Mouse (Mus musculus) cerebellum, adult 2 months (tissue): Measurements from ENCODE around the gene Dnajb4. TPM values are rescaled to one million over a fixed set of nuclear protein-coding genes. Genes with fewer than 3 reads are reported as not detected.
"Not testable (repeated sequence)": the region's sequence is repeated elsewhere in the genome, so short reads cannot be mapped to it uniquely, and the experiment has no call there.

Source experiments
- DNase-seq, 2 experiments: peaks; one replicate each; pipeline ENCODE4 v3.0.0; 2021
- H3K27ac ChIP-seq: fragments of 200-500 bp; 2 replicates; pipeline ENCODE4 v1.5.1; 2012; ENCODE audit warnings: low read length, control low read depth, inconsistent platforms; ENCODE audit not compliant: insufficient read depth
- H3K27me3 ChIP-seq: fragments of 200-500 bp; 2 replicates; pipeline ENCODE4 v1.6.1; 2012; ENCODE audit warnings: inconsistent platforms, mild to moderate bottlenecking, low read length, moderate library complexity; ENCODE audit not compliant: control insufficient read depth, insufficient read depth
- H3K4me1 ChIP-seq: fragments of 200-500 bp; 2 replicates; pipeline ENCODE4 v1.6.1; 2011; ENCODE audit warnings: low read length; ENCODE audit not compliant: control insufficient read depth, insufficient read depth
- H3K4me3 ChIP-seq: fragments of 200-500 bp; replicated peaks from 2 replicates; pipeline ENCODE3; 2011; ENCODE audit warnings: mild to moderate bottlenecking, low read depth, low read length, control low read depth; ENCODE audit not compliant: insufficient read depth
- CTCF ChIP-seq: fragments of 200-500 bp; IDR thresholded peaks from 2 replicates; pipeline ENCODE4 v1.5.1; 2011; ENCODE audit warnings: low read depth, mild to moderate bottlenecking, control low read depth, low read length, moderate library complexity, borderline replicate concordance; ENCODE audit not compliant: insufficient read depth
- POLR2A ChIP-seq: fragments of 200-500 bp; IDR thresholded peaks from 2 replicates; pipeline ENCODE4 v1.6.1; 2011; ENCODE audit warnings: low read length, control low read depth, borderline replicate concordance; ENCODE audit not compliant: insufficient read depth
- WGBS: fragments of 180-500 bp; shearing (Covaris S2); methylation state at CpG from one replicate; pipeline ENCODE4 v1.1.7; 2018; 5-methylcytosine and 5-hydroxymethylcytosine counted together
- polyA plus RNA-seq: library from polyadenylated mRNA; depleted of rRNA; stranded (reverse); fragments of >200 nt; gene quantifications from 2 replicates; pipeline ENCODE4 v1.2.3, GENCODE M21; 2012

Dnajb4 gene
- polyA plus RNA-seq, 1 experiment, result 49.1 TPM

DNA sequence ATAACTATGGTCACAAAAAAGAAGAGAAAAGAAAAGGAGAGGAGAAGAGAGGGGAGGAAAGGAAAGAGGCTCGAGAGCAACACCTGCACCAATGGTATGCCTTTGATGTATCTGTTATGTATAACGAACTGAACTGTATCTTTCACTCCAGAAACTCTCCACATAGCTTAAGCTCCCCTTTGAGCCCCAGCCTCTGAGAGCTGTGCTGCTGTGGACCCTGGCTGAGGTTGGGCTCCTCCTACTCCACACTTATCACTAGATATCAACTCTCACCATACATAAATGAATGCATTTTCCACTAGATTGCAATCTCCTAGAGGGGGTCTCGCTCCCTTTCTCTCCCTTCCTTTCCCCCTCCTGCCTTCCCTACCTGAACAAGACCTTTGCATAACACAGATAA lies 6.1 kb downstream of the Dnajb4 start:
- Histone ChIP-seq H3K27ac (no peak overlapping the region), H3K4me3 (no peak overlapping the region), H3K27me3 (no peaks in the 10 kb centered on the region), H3K4me1 (no peaks in the 10 kb centered on the region)
- DNase-seq, result no peak
- 78% methylated on average over 3 of the region's 3 CpGs for WGBS
- TF ChIP-seq CTCF (no peak), POLR2A (no peak)

GRCm38 (mm10) chr3:152203411-152203810 lies 6.7 kb downstream of the Dnajb4 start:
- DNase-seq, result no peak
- Histone ChIP-seq H3K4me3 (no peak overlapping the region), H3K27ac (no peak overlapping the region), H3K27me3 (no peaks in the 10 kb centered on the region), H3K4me1 (no peaks in the 10 kb centered on the region)
- TF ChIP-seq POLR2A (no peak), CTCF (no peak)
- 90% methylated on average over 6 of the region's 6 CpGs for WGBS

DNA sequence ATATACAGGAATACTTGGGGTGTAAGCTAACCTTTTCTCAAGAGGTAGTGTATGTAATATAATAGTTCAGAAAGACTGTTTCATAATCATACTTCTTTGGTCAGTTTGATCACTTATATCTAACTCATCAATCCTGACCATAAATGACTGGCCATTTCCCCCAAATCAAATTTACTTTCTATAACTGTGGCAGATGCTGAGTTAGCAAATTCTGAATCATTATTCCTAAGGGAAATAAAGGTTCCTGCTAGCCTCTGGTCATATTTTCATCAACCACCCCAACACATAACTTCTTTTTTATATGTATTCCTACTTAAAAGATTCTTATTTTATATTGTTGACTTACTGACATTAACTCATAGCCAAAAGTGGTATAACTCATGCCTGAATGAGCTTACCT lies 7.2 kb downstream of the Dnajb4 start:
- no peaks in the 10 kb centered on the region for H3K27me3 ChIP-seq
- TF ChIP-seq POLR2A (no peak), CTCF (no peak)

DNA sequence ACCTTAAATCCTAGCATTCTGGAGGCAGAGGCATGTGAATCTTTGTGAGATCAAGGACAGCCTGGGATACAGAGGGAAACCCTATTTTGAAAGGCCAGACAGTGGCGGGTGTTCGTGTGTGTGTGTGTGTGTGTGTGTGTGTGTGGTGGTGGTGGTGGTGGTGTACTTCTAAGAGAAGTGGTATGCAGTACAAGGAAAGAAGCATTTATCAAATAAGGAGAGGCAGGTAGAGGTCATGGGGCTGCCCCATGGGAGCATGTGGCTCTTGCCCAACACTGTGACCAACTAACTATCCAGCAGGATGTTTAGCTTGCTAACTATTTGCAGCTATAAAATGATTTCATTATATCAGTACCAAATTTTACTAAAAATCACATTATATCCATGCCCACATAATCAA lies 8.5 kb downstream of the Dnajb4 start:
- 73% methylated on average over 2 of the region's 2 CpGs for WGBS
- no peaks in the 10 kb centered on the region for H3K27me3 ChIP-seq
- H3K27ac ChIP-seq, result no peak overlapping the region
- H3K4me3 ChIP-seq, result no peak overlapping the region
- TF ChIP-seq POLR2A, result no peak
- TF ChIP-seq CTCF, result no peak
- H3K4me1 ChIP-seq, result no peaks in the 10 kb centered on the region
- no peak for DNase-seq

More for the DNA sequence above, 7.2 kb downstream of the Dnajb4 start:
- no peak overlapping the region for H3K4me3 ChIP-seq
- no peak overlapping the region for H3K27ac ChIP-seq
- no peaks in the 10 kb centered on the region for H3K4me1 ChIP-seq
- DNase-seq, result no peak

- 95% methylated on average over 3 of the region's 3 CpGs for WGBS
- Histone ChIP-seq H3K27ac (no peak overlapping the region), H3K27me3 (no peaks in the 10 kb centered on the region), H3K4me3 (no peak overlapping the region), H3K4me1 (no peaks in the 10 kb centered on the region)
- TF ChIP-seq CTCF, result no peak
- TF ChIP-seq POLR2A, result no peak
- DNase-seq, result no peak
These were observed 8.9 kb downstream of the Dnajb4 start for GRCm38 (mm10) chr3:152201181-152201580.

GRCm38 (mm10) chr3:152199125-152199524 lies 11.0 kb downstream of the Dnajb4 start:
- TF ChIP-seq CTCF, result no peak
- 68% methylated on average over 3 of the region's 3 CpGs for WGBS
- DNase-seq, result no peak
- Histone ChIP-seq H3K27me3 (no peaks in the 10 kb centered on the region), H3K27ac (no peak overlapping the region), H3K4me1 (no peaks in the 10 kb centered on the region), H3K4me3 (no peak overlapping the region)

DNA sequence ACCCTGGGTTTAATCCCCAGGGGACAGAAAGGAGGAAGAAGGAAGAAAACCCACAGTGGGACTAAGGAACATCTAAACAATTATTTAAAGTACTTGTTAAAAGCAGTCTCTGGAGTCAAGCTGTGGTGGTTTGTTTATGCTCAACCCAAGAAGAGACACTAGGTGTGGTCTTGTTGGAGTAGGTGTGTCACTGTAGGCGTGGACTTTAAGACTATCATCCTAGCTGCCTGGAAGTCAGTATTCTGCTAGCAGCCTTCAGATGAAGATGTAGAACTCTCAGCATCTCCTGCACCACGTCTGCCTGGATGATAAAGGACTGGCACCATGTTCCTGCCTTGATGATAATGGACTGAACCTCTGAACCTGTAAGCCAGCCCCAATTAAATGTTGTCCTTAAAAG lies 12.9 kb downstream of the Dnajb4 start:
- not testable (repeated sequence) for DNase-seq, H3K27ac ChIP-seq, H3K4me1 ChIP-seq, H3K4me3 ChIP-seq, H3K27me3 ChIP-seq
- 50% methylated on average over 2 of the region's 2 CpGs for WGBS

DNA sequence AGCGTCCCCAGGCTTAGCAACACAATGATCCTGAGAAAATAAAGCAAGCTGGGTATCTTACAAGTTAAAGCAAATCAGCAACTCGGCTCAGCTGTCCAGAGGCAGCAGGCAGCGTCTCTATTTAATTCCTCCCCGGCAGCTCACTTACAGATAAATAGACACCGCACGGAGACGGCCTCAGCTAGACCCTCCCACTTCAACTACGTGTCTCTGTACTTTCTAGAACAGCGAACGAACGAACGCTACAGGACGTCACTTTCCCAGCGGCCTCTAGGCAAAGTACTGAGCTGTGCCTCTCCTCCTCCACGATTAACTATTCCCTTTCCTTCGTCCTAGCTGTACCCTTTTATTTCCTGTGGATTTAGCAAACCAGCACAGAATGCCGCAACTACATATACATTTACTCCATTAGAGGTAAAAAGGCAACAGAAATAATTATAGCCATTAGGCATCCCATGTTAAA lies 16.4 kb downstream of the Dnajb4 start:
- no peak for TF ChIP-seq CTCF
- peak; percentile 88; the same call in 1 of the 2 replicates for TF ChIP-seq POLR2A
- DNase-seq, result peak; percentile 84 to 91
- no peaks in the 10 kb centered on the region for H3K27me3 ChIP-seq
- under 1% methylated on average over 17 of the region's 17 CpGs for WGBS
- peaks cover 1% of the 10 kb centered on the region; the same call in 1 of the 2 replicates for H3K4me1 ChIP-seq
- H3K4me3 ChIP-seq, result peak overlapping the region; percentile 95
- H3K27ac ChIP-seq, result peak overlapping the region; percentile 29; the same call in 1 of the 2 replicates

DNA sequence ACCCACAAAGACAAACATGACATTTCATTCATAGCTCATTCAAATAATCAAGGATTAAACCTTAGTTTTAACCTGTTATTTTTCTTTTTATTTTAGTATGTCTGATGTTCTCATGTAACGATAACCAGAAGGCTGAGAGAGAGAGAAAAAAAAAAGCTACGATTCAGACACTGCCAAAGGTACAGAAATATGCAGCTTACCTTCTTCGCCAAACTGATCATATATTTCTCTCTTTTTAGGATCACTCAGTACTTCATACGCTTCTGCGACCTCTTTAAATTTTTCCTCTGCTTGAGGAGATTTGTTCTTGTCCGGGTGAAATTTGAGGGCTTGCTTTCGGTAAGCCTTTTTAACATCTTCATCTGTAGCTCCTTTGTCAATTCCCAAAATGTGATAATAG lies 16.9 kb downstream of the Dnajb4 start:
- peak overlapping the region; percentile 95 for H3K4me3 ChIP-seq
- under 1% methylated on average over 7 of the region's 7 CpGs for WGBS
- no peaks in the 10 kb centered on the region for H3K27me3 ChIP-seq
- peak overlapping the region; percentile 29; the same call in 1 of the 2 replicates for H3K27ac ChIP-seq
- TF ChIP-seq CTCF (no peak), POLR2A (no peak)
- no peak for DNase-seq
- H3K4me1 ChIP-seq, result peaks cover 3% of the 10 kb centered on the region; the same call in 1 of the 2 replicates
